Mouse (Mus musculus) liver, embryonic 14.5 days (tissue): ENCODE results near the gene Spata5. TPM values are rescaled to one million over a fixed set of nuclear protein-coding genes. Genes with fewer than 3 reads are reported as not detected.

ENCODE experiments used
- ATAC-seq: fragments of 200-750 bp; cut with Nextera tagmentation; 2 replicates; pipeline ENCODE4 v1.8.0; 2017; ENCODE audit warnings: moderate number of reproducible peaks, mild to moderate bottlenecking, moderate library complexity; ENCODE audit not compliant: insufficient read depth
- DNase-seq, 3 experiments: peaks; one replicate each; pipeline ENCODE4 v3.0.0-alpha.2; 2012 to 2013; ENCODE audit warnings: low read depth in 3 of 3, low spot score in 3 of 3
- H3K27ac ChIP-seq: fragments of 300-500 bp; sonication (generic); 2 replicates; pipeline ENCODE4 v1.5.1; 2014; ENCODE audit warnings: moderate library complexity, mild to moderate bottlenecking, control low read depth, inconsistent platforms
- H3K27me3 ChIP-seq: fragments of 300-500 bp; sonication (generic); 2 replicates; pipeline ENCODE4 v1.6.1; 2014; ENCODE audit warnings: mild to moderate bottlenecking, low read length, moderate library complexity; ENCODE audit not compliant: control insufficient read depth, insufficient read depth
- H3K36me3 ChIP-seq: fragments of 300-500 bp; sonication (generic); replicated peaks from 2 replicates; pipeline ENCODE4 v1.6.1; 2014; ENCODE audit warnings: low read depth; ENCODE audit not compliant: control insufficient read depth, insufficient read depth
- H3K4me1 ChIP-seq, 2 experiments: fragments of 200-500 bp in 1 of 2; fragments of 300-500 bp in 1 of 2; sonication (generic) in 1 of 2; replicated peaks; 2 replicates each; pipeline ENCODE4 v1.6.1; 2012 to 2014; ENCODE audit warnings: antibody characterized with exemption in 1 of 2, inconsistent platforms in 1 of 2, low read length in 1 of 2; ENCODE audit not compliant: control insufficient read depth in 2 of 2, insufficient read depth in 2 of 2
- H3K4me2 ChIP-seq: fragments of 300-500 bp; sonication (generic); 2 replicates; pipeline ENCODE4 v1.6.1; 2014; ENCODE audit warnings: low read depth, mild to moderate bottlenecking, control low read depth, moderate library complexity
- H3K4me3 ChIP-seq, 2 experiments: fragments of 200-500 bp in 1 of 2; fragments of 300-500 bp in 1 of 2; sonication (generic) in 1 of 2; 2 replicates each; pipeline ENCODE4 v1.5.1; 2012 to 2014; ENCODE audit warnings: low read depth in 2 of 2, low read length in 2 of 2, mild to moderate bottlenecking in 2 of 2, control low read depth in 1 of 2, inconsistent platforms in 1 of 2, moderate library complexity in 1 of 2; ENCODE audit not compliant: insufficient read depth in 1 of 2
- H3K9ac ChIP-seq: fragments of 300-500 bp; sonication (generic); replicated peaks from 2 replicates; pipeline ENCODE4 v1.6.1; 2014; ENCODE audit warnings: mild to moderate bottlenecking, control low read depth, moderate library complexity
- H3K9me3 ChIP-seq: fragments of 300-500 bp; sonication (generic); 2 replicates; pipeline ENCODE4 v1.6.1; 2016; ENCODE audit warnings: low read length, mixed read lengths; ENCODE audit not compliant: control insufficient read depth
- CTCF ChIP-seq: IDR thresholded peaks from 2 replicates; pipeline ENCODE4 v1.5.1; 2016; ENCODE audit warnings: antibody characterized with exemption, low read depth, control low read depth
- EP300 ChIP-seq: IDR thresholded peaks from 2 replicates; pipeline ENCODE4 v1.6.1; 2016; ENCODE audit warnings: antibody characterized with exemption, low read depth
- WGBS: fragments of 180-500 bp; shearing (Covaris S2); extraction: QIAGEN DNeasy Blood & Tissue Kit; methylation state at CpG from one replicate; pipeline ENCODE4 v1.1.7; 2014; ENCODE audit not compliant: insufficient replicate concordance; 5-methylcytosine and 5-hydroxymethylcytosine counted together
- polyA plus RNA-seq, 2 experiments: library from polyadenylated mRNA; depleted of rRNA in 1 of 2; stranded (reverse) in 1 of 2; unstranded in 1 of 2; fragments of >200 nt; fragmentation: Nextera tagmentation in 1 of 2; extraction: Ambion mirVana in 1 of 2; gene quantifications; 2 replicates each; pipeline versions ENCODE4 v1.2.1 to v1.2.3; 2012 to 2014

Gene Spata5
- polyA plus RNA-seq, 2 experiments, result 6.0 to 22.2 TPM

GRCm38 (mm10) chr3:37420641-37421040, 945 bp downstream of the Spata5 start:
- DNase-seq (peak in 1 of 3 experiments; percentile 41), ATAC-seq (no peak)
- peaks cover 10 to 11% of the 10 kb centered on the region in 2 experiments for H3K4me1 ChIP-seq
- no peaks in the 10 kb centered on the region; the same call in 1 of the 2 replicates for H3K36me3 ChIP-seq
- H3K4me3 ChIP-seq, result peak overlapping the region; percentile 87 to 95
- H3K27ac ChIP-seq, result peak overlapping the region; percentile 83
- no peaks in the 10 kb centered on the region for H3K27me3 ChIP-seq
- under 1% methylated on average over 24 of the region's 24 CpGs for WGBS
- H3K9ac ChIP-seq, result peak overlapping the region; percentile 86
- H3K9me3 ChIP-seq, result no peaks in the 10 kb centered on the region
- no peak for TF ChIP-seq EP300
- TF ChIP-seq CTCF, result 0 out of 2 replicates have a peak, but pooled peaks have one; percentile 2
- H3K4me2 ChIP-seq, result peak overlapping the region; percentile 84

GRCm38 (mm10) chr3:37421179-37421578, 1.5 kb downstream of the Spata5 start:
- Histone ChIP-seq H3K9me3 (no peaks in the 10 kb centered on the region), H3K27me3 (no peaks in the 10 kb centered on the region), H3K27ac (peak overlapping the region; percentile 83), H3K36me3 (peaks cover 2% of the 10 kb centered on the region), H3K4me3 (peak overlapping the region; percentile 87 to 95), H3K4me1 (peaks cover 10 to 11% of the 10 kb centered on the region in 2 experiments), H3K9ac (peak overlapping the region; percentile 86), H3K4me2 (peak overlapping the region; percentile 84)
- ATAC-seq (no peak), DNase-seq (peak in 1 of 3 experiments; percentile 7)
- WGBS, result 5% methylated on average over 3 of the region's 3 CpGs
- no peak for TF ChIP-seq EP300
- TF ChIP-seq CTCF, result no peak

GRCm38 (mm10) chr3:37426069-37426468, 6.4 kb downstream of the Spata5 start:
- no peak for ATAC-seq
- Histone ChIP-seq H3K4me2 (no peak overlapping the region), H3K27me3 (no peaks in the 10 kb centered on the region), H3K9me3 (no peaks in the 10 kb centered on the region), H3K36me3 (peaks cover 3% of the 10 kb centered on the region), H3K27ac (no peak overlapping the region), H3K4me3 (no peak overlapping the region), H3K9ac (no peak overlapping the region), H3K4me1 (peaks cover 4% of the 10 kb centered on the region in 2 experiments)
- no peak for DNase-seq
- no peak for TF ChIP-seq EP300
- TF ChIP-seq CTCF, result no peak
- 89% methylated on average over 3 of the region's 3 CpGs for WGBS

GRCm38 (mm10) chr3:37430359-37430758, 10.7 kb downstream of the Spata5 start:
- H3K4me1 ChIP-seq, result no peaks in the 10 kb centered on the region
- no peak for TF ChIP-seq EP300
- no peak for TF ChIP-seq CTCF
- no peaks in the 10 kb centered on the region for H3K9me3 ChIP-seq
- H3K27ac ChIP-seq, result no peak overlapping the region
- no peak overlapping the region for H3K4me2 ChIP-seq
- no peak overlapping the region for H3K9ac ChIP-seq
- H3K27me3 ChIP-seq, result no peaks in the 10 kb centered on the region
- ATAC-seq (0 out of 2 replicates have a peak, but pooled peaks have one; percentile 23), DNase-seq (no peak)
- H3K36me3 ChIP-seq, result peaks cover 11% of the 10 kb centered on the region
- no peak overlapping the region for H3K4me3 ChIP-seq

- H3K27me3 ChIP-seq, result no peaks in the 10 kb centered on the region
- H3K4me1 ChIP-seq, result no peaks in the 10 kb centered on the region
- no peak for ATAC-seq
- H3K9me3 ChIP-seq, result no peaks in the 10 kb centered on the region
- no peak overlapping the region for H3K27ac ChIP-seq
- no peak for DNase-seq
- H3K36me3 ChIP-seq, result no peaks in the 10 kb centered on the region; the same call in 1 of the 2 replicates
- H3K9ac ChIP-seq, result no peak overlapping the region
- no peak for TF ChIP-seq EP300
- H3K4me3 ChIP-seq, result no peak overlapping the region
- WGBS, result 75% methylated on average over 1 of the region's 1 CpGs
- H3K4me2 ChIP-seq, result no peak overlapping the region
Observed at GRCm38 (mm10) chr3:37439770-37440169, 20.1 kb downstream of the Spata5 start.
